In the genomic region with DNA sequence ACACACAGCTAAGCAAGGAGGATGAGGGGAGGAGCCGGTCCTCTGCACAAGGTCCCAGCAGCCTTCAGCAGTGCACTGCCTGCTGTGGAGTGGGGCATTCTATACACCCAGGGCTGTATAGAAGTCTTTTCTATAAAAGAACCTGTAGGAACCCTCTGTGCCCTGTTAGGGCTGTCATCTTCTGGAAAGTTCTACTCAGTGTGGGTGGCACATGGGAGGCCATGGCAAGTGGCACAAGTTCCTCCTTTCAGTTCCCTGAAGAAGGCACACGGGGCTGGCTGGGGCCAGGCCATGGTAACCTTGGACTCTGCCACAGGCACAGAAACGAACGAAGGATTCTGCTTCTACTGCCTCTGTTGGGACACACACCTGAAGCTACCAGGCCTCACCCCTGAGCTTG, we compare ENCODE assay signal across 21 mouse cellular contexts. TPM values are rescaled to one million over a fixed set of nuclear protein-coding genes. Genes with fewer than 3 reads are reported as not detected.
DNase-seq lines count a peak whose midpoint lies in the region; ATAC-seq and TF ChIP-seq lines count a peak whose summit lies in the region.
"Had no signal": no experiment of that assay in that cellular context is flagged by ENCODE, and none has a peak within 500 bp of the region (broad histone marks: within the 10 kb centered on the region; RNA-seq: fewer than 3 reads in every experiment).

No protein-coding gene starts in this region.

- no peak for TF ChIP-seq EP300 in heart, adult 2 months (IDR thresholded peaks at IDR 0.05; ENCODE audit: insufficient read depth, low read depth, low read length)

- H3K79me2 ChIP-seq in heart, adult 2 months (replicated peaks; ENCODE audit: control insufficient read depth, insufficient read depth, low read length) = peaks cover 2% of the 10 kb centered on the region; the same call in 1 of the 2 replicates

- H3K4me1 ChIP-seq in heart, adult 2 months (ENCODE audit: control insufficient read depth, insufficient read depth, low read length) = peaks cover 12% of the 10 kb centered on the region
- peaks cover 49% of the 10 kb centered on the region for H3K4me1 ChIP-seq in liver, embryonic 15.5 days (replicated peaks)
- H3K4me1 ChIP-seq in liver, embryonic 11.5 days (replicated peaks; ENCODE audit: control insufficient read depth, insufficient read depth, low read length) = peaks cover 9% of the 10 kb centered on the region
- peaks cover 49% of the 10 kb centered on the region for H3K4me1 ChIP-seq in bone marrow macrophage, adult 2 months (ENCODE audit: control insufficient read depth, insufficient read depth, low read length)
- H3K4me1 ChIP-seq in forebrain, embryonic 10.5 days = peaks cover 27% of the 10 kb centered on the region

- no peak for ATAC-seq in liver, embryonic 15.5 days (ENCODE audit: insufficient read depth)
- no peak for ATAC-seq in liver, embryonic 11.5 days (replicated peaks; ENCODE audit: low FRiP score)
- ATAC-seq in monocyte, adult 5-6 weeks (replicated peaks; ENCODE audit: insufficient number of reproducible peaks, low FRiP score, low TSS enrichment, poor library complexity, severe bottlenecking) = peak; percentile 49; the same call in 1 of the 2 replicates
- ATAC-seq: forebrain, embryonic 16.5 days; lung, postnatal 0 days had no signal

- TF ChIP-seq POLR2A in heart, adult 2 months (IDR thresholded peaks at IDR 0.05; ENCODE audit: insufficient read depth, low read depth, low read length) = no peak; the same call in 1 of the 2 replicates
- no peak for TF ChIP-seq POLR2A in bone marrow macrophage, adult 2 months (IDR thresholded peaks at IDR 0.05; ENCODE audit: borderline replicate concordance, low read depth, low read length)

- WGBS in heart, adult 2 months = 70% methylated on average over 4 of the region's 4 CpGs
- WGBS in liver, embryonic 15.5 days (ENCODE audit: insufficient replicate concordance) = 71% methylated on average over 4 of the region's 4 CpGs
- WGBS in liver, embryonic 11.5 days = 77% methylated on average over 4 of the region's 4 CpGs
- WGBS in forebrain, embryonic 10.5 days = 94% methylated on average over 4 of the region's 4 CpGs

- peaks cover 5% of the 10 kb centered on the region for H3K36me3 ChIP-seq in heart, adult 2 months (ENCODE audit: control insufficient read depth, insufficient read depth, low read length)
- H3K36me3 ChIP-seq in liver, embryonic 15.5 days (replicated peaks) = peaks cover 36% of the 10 kb centered on the region
- H3K36me3 ChIP-seq in liver, embryonic 11.5 days (ENCODE audit: control insufficient read depth, insufficient read depth, low read length) = peaks cover 18% of the 10 kb centered on the region
- peaks cover 44% of the 10 kb centered on the region for H3K36me3 ChIP-seq in forebrain, embryonic 10.5 days (replicated peaks)

- intact Hi-C loops in heart, adult 2 months (cut with DNase I) = no loop called here
- intact Hi-C loops in heart, postnatal 36 days (cut with DNase I) = no loop called here

- H3K27ac ChIP-seq in heart, adult 2 months = peak overlapping the region; percentile 8; the same call in 1 of the 2 replicates
- 0 out of 2 replicates have a peak overlapping the region, but pooled peaks have one; percentile 45 for H3K27ac ChIP-seq in liver, embryonic 15.5 days (replicated peaks)
- H3K27ac ChIP-seq in liver, embryonic 11.5 days (ENCODE audit: low read depth, low read length) = no peak overlapping the region
- H3K27ac ChIP-seq in bone marrow macrophage, adult 2 months (ENCODE audit: insufficient read depth, low read depth, low read length) = peak overlapping the region; percentile 98
- H3K27ac ChIP-seq in forebrain, embryonic 10.5 days = no peak overlapping the region
- H3K27ac ChIP-seq: limb, embryonic 13.5 days; neural tube, embryonic 12.5 days had no signal

- H3K27me3 ChIP-seq in heart, adult 2 months (ENCODE audit: control insufficient read depth, insufficient read depth, low read length) = no peaks in the 10 kb centered on the region
- H3K27me3 ChIP-seq in liver, embryonic 15.5 days = no peaks in the 10 kb centered on the region
- no peaks in the 10 kb centered on the region for H3K27me3 ChIP-seq in liver, embryonic 11.5 days (replicated peaks; ENCODE audit: control insufficient read depth, insufficient read depth, low read length)
- no peaks in the 10 kb centered on the region for H3K27me3 ChIP-seq in forebrain, embryonic 10.5 days (ENCODE audit: poor library complexity, severe bottlenecking)
- H3K27me3 ChIP-seq: limb, embryonic 13.5 days; neural tube, embryonic 12.5 days had no signal

- no peak overlapping the region for H3K4me3 ChIP-seq in heart, adult 2 months
- no peak overlapping the region for H3K4me3 ChIP-seq in liver, embryonic 15.5 days (replicated peaks)
- H3K4me3 ChIP-seq in liver, embryonic 11.5 days (ENCODE audit: low read depth, low read length) = no peak overlapping the region
- H3K4me3 ChIP-seq in bone marrow macrophage, adult 2 months (ENCODE audit: insufficient read depth, low read length) = no peak overlapping the region
- H3K4me3 ChIP-seq in forebrain, embryonic 10.5 days = no peak overlapping the region
- H3K4me3 ChIP-seq: limb, embryonic 13.5 days; neural tube, embryonic 12.5 days had no signal

- H3K9ac ChIP-seq in heart, adult 2 months (ENCODE audit: low read depth, low read length) = no peak overlapping the region
- no peak overlapping the region for H3K9ac ChIP-seq in liver, embryonic 15.5 days
- H3K9ac ChIP-seq in liver, embryonic 11.5 days (ENCODE audit: low read depth, low read length) = no peak overlapping the region
- H3K9ac ChIP-seq: limb, embryonic 13.5 days; neural tube, embryonic 12.5 days had no signal

- H3K4me2 ChIP-seq in liver, embryonic 15.5 days = no peak overlapping the region
- H3K4me2 ChIP-seq in liver, embryonic 11.5 days = no peak overlapping the region
- H3K4me2 ChIP-seq: limb, embryonic 13.5 days; neural tube, embryonic 12.5 days had no signal

- peak in 1 of 2 experiments; percentile 39 for DNase-seq in heart, adult 2 months
- no peak for DNase-seq in heart, postnatal 36 days
- no peak for DNase-seq in liver, embryonic 11.5 days (ENCODE audit: low spot score)
- no peak for DNase-seq in forebrain, embryonic 10.5 days (ENCODE audit: extremely low spot score, low spot score)
- no peak for DNase-seq in lung, postnatal 14 days
- DNase-seq: adrenal gland, postnatal 25 days; cerebellum, adult 11-12 months; embryo, embryonic 11 days; gastrocnemius, postnatal 10 days; midbrain, embryonic 14.5 days had no signal

- no peak for TF ChIP-seq CTCF in heart, adult 2 months (IDR thresholded peaks at IDR 0.05)
- no peak for TF ChIP-seq CTCF in bone marrow macrophage, adult 2 months (IDR thresholded peaks at IDR 0.05; ENCODE audit: low read depth, low read length)

- H3K9me3 ChIP-seq in liver, embryonic 15.5 days (replicated peaks) = no peaks in the 10 kb centered on the region
- H3K9me3 ChIP-seq in liver, embryonic 11.5 days (ENCODE audit: control insufficient read depth, low read length) = no peaks in the 10 kb centered on the region
- no peaks in the 10 kb centered on the region for H3K9me3 ChIP-seq in forebrain, embryonic 10.5 days
- H3K9me3 ChIP-seq: G1E; limb, embryonic 13.5 days; neural tube, embryonic 12.5 days had no signal

RNA-seq across cellular contexts. Expression of a gene that starts 8.4 kb away (rescaled TPM):
- total RNA-seq in heart, adult 2 months (2021) = 100 to 1,000 TPM; 108 to 124 TPM
- 81.5 and 104 TPM in 2 replicates for polyA plus RNA-seq in heart, adult 2 months (2012; rRNA removed)
- 100 to 1,000 TPM; 106 to 111 TPM for total RNA-seq in heart, postnatal 36 days (2021)
- polyA plus RNA-seq in liver, embryonic 15.5 days (2015; fragmentation: Nextera tagmentation; extraction: Ambion mirVana) = 5.7 and 6.4 TPM in 2 replicates
- polyA plus RNA-seq in liver, embryonic 11.5 days (2014; fragmentation: Nextera tagmentation; extraction: Ambion mirVana) = 14.0 and 15.0 TPM in 2 replicates
- polyA plus RNA-seq in bone marrow macrophage, adult 2 months (2012; ENCODE audit: insufficient read depth, insufficient read length, missing spikeins) = 8.8 and 10.3 TPM in 2 replicates
- total RNA-seq in monocyte, adult 5-6 weeks (2017) = 13.2 to 22.7 TPM (median 13.6 TPM) in 3 replicates
- polyA plus RNA-seq in forebrain, embryonic 10.5 days (2016; fragmentation: Nextera tagmentation; extraction: Ambion mirVana) = 11.5 and 13.2 TPM in 2 replicates

RNA-seq across cellular contexts. Expression of a gene that starts 11.6 kb away (rescaled TPM):
- total RNA-seq in heart, adult 2 months (2021) = 1 to 10 TPM; 8.0 TPM
- polyA plus RNA-seq in heart, adult 2 months (2012; rRNA removed) = 16.8 and 18.0 TPM in 2 replicates
- 1 to 10 TPM; 8.7 to 8.8 TPM for total RNA-seq in heart, postnatal 36 days (2021)
- 3.2 and 3.7 TPM in 2 replicates for polyA plus RNA-seq in liver, embryonic 15.5 days (2015; fragmentation: Nextera tagmentation; extraction: Ambion mirVana)
- polyA plus RNA-seq in liver, embryonic 11.5 days (2014; fragmentation: Nextera tagmentation; extraction: Ambion mirVana) = 5.8 and 6.2 TPM in 2 replicates
- polyA plus RNA-seq in bone marrow macrophage, adult 2 months (2012; ENCODE audit: insufficient read depth, insufficient read length, missing spikeins) = 13.5 and 17.6 TPM in 2 replicates
- total RNA-seq in monocyte, adult 5-6 weeks (2017) = 2.6 to 11.4 TPM (median 3.9 TPM) in 3 replicates
- 2.4 and 2.6 TPM in 2 replicates for polyA plus RNA-seq in forebrain, embryonic 10.5 days (2016; fragmentation: Nextera tagmentation; extraction: Ambion mirVana)

RNA-seq across cellular contexts. Expression of a gene that starts 27.7 kb away (rescaled TPM):
- 100 to 1,000 TPM; 160 to 221 TPM for total RNA-seq in heart, adult 2 months (2021)
- polyA plus RNA-seq in heart, adult 2 months (2012; rRNA removed) = 65.6 and 66.2 TPM in 2 replicates
- 100 to 1,000 TPM; 183 to 206 TPM for total RNA-seq in heart, postnatal 36 days (2021)
- 33.3 and 36.0 TPM in 2 replicates for polyA plus RNA-seq in liver, embryonic 15.5 days (2015; fragmentation: Nextera tagmentation; extraction: Ambion mirVana)
- polyA plus RNA-seq in liver, embryonic 11.5 days (2014; fragmentation: Nextera tagmentation; extraction: Ambion mirVana) = 48.4 and 53.7 TPM in 2 replicates
- polyA plus RNA-seq in bone marrow macrophage, adult 2 months (2012; ENCODE audit: insufficient read depth, insufficient read length, missing spikeins) = 40.4 and 44.1 TPM in 2 replicates
- 10.2 to 15.5 TPM (median 13.4 TPM) in 3 replicates for total RNA-seq in monocyte, adult 5-6 weeks (2017)
- 58.3 and 59.0 TPM in 2 replicates for polyA plus RNA-seq in forebrain, embryonic 10.5 days (2016; fragmentation: Nextera tagmentation; extraction: Ambion mirVana)

RNA-seq across cellular contexts. Expression of a gene that starts 35.1 kb away (rescaled TPM):
- not detected for total RNA-seq in heart, adult 2 months (2021)
- 0.32 TPM in 1 of 2 replicates, not detected in the other for polyA plus RNA-seq in heart, adult 2 months (2012; rRNA removed)
- not detected for total RNA-seq in heart, postnatal 36 days (2021)
- polyA plus RNA-seq in liver, embryonic 15.5 days (2015; fragmentation: Nextera tagmentation; extraction: Ambion mirVana) = not detected in 2 replicates
- polyA plus RNA-seq in liver, embryonic 11.5 days (2014; fragmentation: Nextera tagmentation; extraction: Ambion mirVana) = not detected in 2 replicates
- not detected in 2 replicates for polyA plus RNA-seq in bone marrow macrophage, adult 2 months (2012; ENCODE audit: insufficient read depth, insufficient read length, missing spikeins)
- total RNA-seq in monocyte, adult 5-6 weeks (2017) = not detected in 3 replicates
- not detected in 2 replicates for polyA plus RNA-seq in forebrain, embryonic 10.5 days (2016; fragmentation: Nextera tagmentation; extraction: Ambion mirVana)
- total RNA-seq: adrenal gland, postnatal 25 days; G1E; gastrocnemius, postnatal 10 days; left cerebral cortex, adult 18-20 months had no signal
- polyA plus RNA-seq: C2C12; forebrain, embryonic 16.5 days; G1E; kidney, embryonic 16.5 days; limb, embryonic 13.5 days; lung, postnatal 0 days; midbrain, embryonic 14.5 days; neural tube, embryonic 12.5 days had no signal

RNA-seq across cellular contexts. Expression of a gene that starts 38.1 kb away (rescaled TPM):
- 1 to 10 TPM; 2.0 to 2.4 TPM for total RNA-seq in heart, adult 2 months (2021)
- 0.85 and 1.2 TPM in 2 replicates for polyA plus RNA-seq in heart, adult 2 months (2012; rRNA removed)
- 1 to 10 TPM; 2.8 to 3.3 TPM for total RNA-seq in heart, postnatal 36 days (2021)
- 96.8 and 109 TPM in 2 replicates for polyA plus RNA-seq in liver, embryonic 15.5 days (2015; fragmentation: Nextera tagmentation; extraction: Ambion mirVana)
- 172 and 182 TPM in 2 replicates for polyA plus RNA-seq in liver, embryonic 11.5 days (2014; fragmentation: Nextera tagmentation; extraction: Ambion mirVana)
- polyA plus RNA-seq in bone marrow macrophage, adult 2 months (2012; ENCODE audit: insufficient read depth, insufficient read length, missing spikeins) = 23.9 and 29.3 TPM in 2 replicates
- 1.2 to 5.9 TPM (median 3.2 TPM) in 3 replicates for total RNA-seq in monocyte, adult 5-6 weeks (2017)
- 331 and 343 TPM in 2 replicates for polyA plus RNA-seq in forebrain, embryonic 10.5 days (2016; fragmentation: Nextera tagmentation; extraction: Ambion mirVana)

Comparison
In these comparisons a context has a peak if more than half of its experiments do, and no peak if none do; other contexts are left out.
1. H3K27ac ChIP-seq: peak in heart, adult 2 months (single experiment), liver, embryonic 15.5 days (single experiment) and bone marrow macrophage, adult 2 months (single experiment); none in liver, embryonic 11.5 days (single experiment) and forebrain, embryonic 10.5 days (single experiment).